Mouse (Mus musculus) heart, embryonic 11.5 days (tissue): ENCODE measurements around the gene Epn1. TPM values are rescaled to one million over a fixed set of nuclear protein-coding genes. Genes with fewer than 3 reads are reported as not detected.

Source experiments
- ATAC-seq: fragments of 200-750 bp; cut with Nextera tagmentation; replicated peaks from 2 replicates; pipeline ENCODE4 v1.8.0; 2017; ENCODE audit warnings: moderate library complexity; ENCODE audit not compliant: insufficient number of reproducible peaks, low FRiP score, low TSS enrichment
- H3K27ac ChIP-seq: fragments of 300-500 bp; sonication (generic); 2 replicates; pipeline ENCODE4 v1.5.1; 2014; ENCODE audit warnings: mild to moderate bottlenecking, low read depth, low read length
- H3K27me3 ChIP-seq: fragments of 300-500 bp; sonication (generic); 2 replicates; pipeline ENCODE4 v1.6.1; 2014; ENCODE audit warnings: mild to moderate bottlenecking, low read length, mixed read lengths; ENCODE audit not compliant: control insufficient read depth, insufficient read depth
- H3K36me3 ChIP-seq: fragments of 300-500 bp; sonication (generic); 2 replicates; pipeline ENCODE4 v1.6.1; 2014; ENCODE audit warnings: mild to moderate bottlenecking, low read length, moderate library complexity, mixed read lengths; ENCODE audit not compliant: control insufficient read depth, insufficient read depth
- H3K4me1 ChIP-seq: fragments of 300-500 bp; sonication (generic); 2 replicates; pipeline ENCODE4 v1.6.1; 2014; ENCODE audit warnings: low read length; ENCODE audit not compliant: control insufficient read depth, insufficient read depth
- H3K4me2 ChIP-seq: fragments of 300-500 bp; sonication (generic); 2 replicates; pipeline ENCODE4 v1.6.1; 2014; ENCODE audit warnings: mild to moderate bottlenecking, moderate library complexity
- H3K4me3 ChIP-seq: fragments of 300-500 bp; sonication (generic); 2 replicates; pipeline ENCODE4 v1.5.1; 2014; ENCODE audit warnings: low read depth, low read length
- H3K9ac ChIP-seq: fragments of 300-500 bp; sonication (generic); 2 replicates; pipeline ENCODE4 v1.6.1; 2014; ENCODE audit warnings: mild to moderate bottlenecking, low read depth, low read length, moderate library complexity
- H3K9me3 ChIP-seq: fragments of 300-500 bp; sonication (generic); replicated peaks from 2 replicates; pipeline ENCODE4 v1.6.1; 2016; ENCODE audit warnings: low read length; ENCODE audit not compliant: control insufficient read depth
- WGBS: fragments of 180-500 bp; shearing (Covaris S2); extraction: QIAGEN DNeasy Blood & Tissue Kit; methylation state at CpG from one replicate; pipeline ENCODE4 v1.1.7; 2014; ENCODE audit not compliant: insufficient replicate concordance; 5-methylcytosine and 5-hydroxymethylcytosine counted together
- polyA plus RNA-seq: library from polyadenylated mRNA; unstranded; fragments of >200 nt; fragmentation: Nextera tagmentation; extraction: Ambion mirVana; gene quantifications from 2 replicates; pipeline ENCODE4 v1.2.1, GENCODE M21; 2014

Epn1 gene
- polyA plus RNA-seq, 1 experiment from 2014 or later, result 47.0 TPM

DNA sequence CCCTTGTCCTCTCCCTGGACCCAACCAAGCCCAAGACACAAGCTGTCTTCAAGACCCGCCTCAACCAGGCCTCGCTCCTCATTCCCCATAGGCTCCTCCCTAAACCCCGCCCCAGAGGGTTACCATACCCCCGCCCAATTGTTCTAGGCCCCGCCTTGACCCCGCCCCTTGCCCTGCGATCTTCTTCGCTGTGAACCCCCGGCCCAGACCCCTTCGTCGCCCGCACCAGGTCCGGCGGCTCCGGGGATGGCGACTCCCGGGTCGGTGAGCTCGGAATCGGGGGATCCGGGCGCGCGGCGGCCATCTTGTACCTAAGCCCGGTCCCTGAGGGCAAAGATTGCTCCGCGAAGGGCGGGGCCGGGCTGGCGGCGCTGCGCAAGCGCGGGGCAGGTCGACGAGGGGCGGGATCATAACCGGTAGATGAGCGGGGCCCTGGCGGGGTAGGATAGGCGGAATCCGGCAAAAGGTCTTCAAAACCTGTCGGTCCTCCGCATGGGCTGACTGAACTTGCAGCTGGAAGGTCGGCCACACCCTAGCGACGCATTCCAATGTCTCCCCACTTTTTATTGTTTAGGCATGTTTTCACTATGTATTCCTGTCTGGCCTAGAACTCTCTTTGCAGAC lies 41.8 kb upstream of the Epn1 start, which contains the start of gene Zfp784:
TSS of gene Zfp784 (minus strand) at position 338 of the 624 bp plus-strand sequence.
- peaks cover 24% of the 10 kb centered on the region for H3K36me3 ChIP-seq
- ATAC-seq, result peak; percentile 95
- H3K27me3 ChIP-seq, result no peaks in the 10 kb centered on the region
- H3K4me2 ChIP-seq, result peak within 1 kb of the TSS; percentile 71
- no peaks in the 10 kb centered on the region for H3K9me3 ChIP-seq
- 0% methylated on average over 48 of the region's 48 CpGs for WGBS
- peak within 1 kb of the TSS; percentile 62 for H3K4me3 ChIP-seq
- H3K4me1 ChIP-seq, result peaks cover 4% of the 10 kb centered on the region; the same call in 1 of the 2 replicates
- peak within 1 kb of the TSS; percentile 80 for H3K9ac ChIP-seq
- peak within 1 kb of the TSS; percentile 89 for H3K27ac ChIP-seq

- H3K27ac ChIP-seq, result peak overlapping the region; percentile 89; the same call in 1 of the 2 replicates
- peaks cover 17% of the 10 kb centered on the region for H3K36me3 ChIP-seq
- H3K9ac ChIP-seq, result peak overlapping the region; percentile 80
- peaks cover 4% of the 10 kb centered on the region; the same call in 1 of the 2 replicates for H3K4me1 ChIP-seq
- WGBS, result 35% methylated on average over 5 of the region's 5 CpGs
- peak overlapping the region; percentile 71 for H3K4me2 ChIP-seq
- no peak for ATAC-seq
- H3K4me3 ChIP-seq, result peak overlapping the region; percentile 62
- H3K27me3 ChIP-seq, result no peaks in the 10 kb centered on the region
- H3K9me3 ChIP-seq, result no peaks in the 10 kb centered on the region
These were observed 41.1 kb upstream of the Epn1 start for GRCm38 (mm10) chr7:5038940-5039339.

GRCm38 (mm10) chr7:5044981-5045380 lies 35.1 kb upstream of the Epn1 start:
- no peaks in the 10 kb centered on the region for H3K4me1 ChIP-seq
- no peak for ATAC-seq
- H3K9me3 ChIP-seq, result no peaks in the 10 kb centered on the region
- H3K27me3 ChIP-seq, result no peaks in the 10 kb centered on the region
- no peak overlapping the region for H3K4me3 ChIP-seq
- H3K36me3 ChIP-seq, result no peaks in the 10 kb centered on the region; the same call in 1 of the 2 replicates
- WGBS, result 52% methylated on average over 2 of the region's 2 CpGs
- no peak overlapping the region for H3K4me2 ChIP-seq
- no peak overlapping the region for H3K27ac ChIP-seq
- H3K9ac ChIP-seq, result no peak overlapping the region

GRCm38 (mm10) chr7:5046112-5046511 lies 33.9 kb upstream of the Epn1 start:
- Histone ChIP-seq H3K9me3 (no peaks in the 10 kb centered on the region), H3K36me3 (no peaks in the 10 kb centered on the region; the same call in 1 of the 2 replicates), H3K27ac (no peak overlapping the region), H3K4me2 (no peak overlapping the region), H3K4me1 (no peaks in the 10 kb centered on the region), H3K27me3 (no peaks in the 10 kb centered on the region), H3K4me3 (no peak overlapping the region), H3K9ac (no peak overlapping the region)
- no peak for ATAC-seq
- 73% methylated on average over 2 of the region's 2 CpGs for WGBS

GRCm38 (mm10) chr7:5047313-5047712 lies 32.7 kb upstream of the Epn1 start:
- Histone ChIP-seq H3K27ac (no peak overlapping the region), H3K4me2 (no peak overlapping the region), H3K9me3 (no peaks in the 10 kb centered on the region), H3K36me3 (no peaks in the 10 kb centered on the region), H3K4me1 (peaks cover under 1% of the 10 kb centered on the region), H3K9ac (no peak overlapping the region), H3K27me3 (peaks cover 5% of the 10 kb centered on the region), H3K4me3 (no peak overlapping the region)
- ATAC-seq, result no peak
- WGBS, result 24% methylated on average over 2 of the region's 2 CpGs

DNA sequence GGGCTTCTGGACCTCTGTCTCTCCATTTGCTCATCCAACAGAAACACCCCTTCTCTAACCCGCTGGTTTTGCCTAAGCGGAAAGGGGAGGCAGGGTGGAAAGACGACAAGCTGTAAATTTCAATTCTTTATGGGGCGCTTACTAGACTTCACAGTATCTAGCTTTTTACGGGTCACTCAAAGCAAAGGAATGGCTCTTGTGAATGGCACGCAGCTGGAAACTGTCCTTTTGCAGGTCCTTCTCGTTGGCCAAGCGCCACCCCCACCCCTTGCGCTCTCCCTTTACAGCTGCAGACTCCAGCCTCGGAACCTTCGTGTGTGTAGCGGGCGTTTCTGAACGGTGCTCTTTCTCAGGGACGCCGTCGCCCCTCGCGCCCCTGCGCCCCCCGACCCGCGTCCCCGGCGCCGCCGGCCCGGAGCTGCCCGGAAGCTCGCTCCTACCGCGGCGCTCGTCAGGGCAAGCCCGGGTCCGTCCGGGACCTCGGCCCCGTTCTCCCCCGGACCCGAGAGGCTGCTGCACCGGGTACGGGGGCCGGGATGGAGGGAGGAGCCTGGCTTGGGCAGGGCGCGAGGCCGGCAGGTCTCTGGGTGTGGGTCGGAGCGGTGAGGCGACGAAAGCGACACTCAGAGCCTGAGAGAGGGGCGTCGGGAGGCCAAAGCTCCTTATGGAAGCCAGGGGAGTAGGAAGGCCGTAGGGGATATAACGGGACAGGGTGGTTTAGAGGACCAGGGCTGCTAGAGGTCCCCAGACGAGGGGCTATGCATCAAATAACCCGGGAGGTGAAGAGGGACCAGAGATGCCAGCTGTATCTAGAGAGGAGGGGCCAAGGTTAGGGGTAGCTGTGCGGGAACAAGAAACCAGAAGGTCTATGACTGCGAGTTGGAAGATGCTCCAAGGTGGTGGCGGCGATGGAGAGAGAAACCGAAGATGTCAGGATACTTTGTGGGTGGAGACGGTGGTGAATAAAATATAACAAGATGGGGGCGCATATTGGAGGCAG lies 28.5 kb upstream of the Epn1 start, which contains the start of gene Zfp580:
TSS of gene Zfp580 (plus strand) at position 346 of the 1,000 bp plus-strand sequence.
- under 1% methylated on average over 65 of the region's 65 CpGs for WGBS
- H3K9me3 ChIP-seq, result no peaks in the 10 kb centered on the region
- H3K27ac ChIP-seq, result no peak within 1 kb of the TSS; the same call in 1 of the 2 replicates
- peak within 1 kb of the TSS; percentile 86 for H3K9ac ChIP-seq
- no peaks in the 10 kb centered on the region for H3K36me3 ChIP-seq
- peaks cover 16% of the 10 kb centered on the region for H3K4me1 ChIP-seq
- peaks cover 46% of the 10 kb centered on the region for H3K27me3 ChIP-seq
- peak; percentile 66 for ATAC-seq
- H3K4me3 ChIP-seq, result peak within 1 kb of the TSS; percentile 80
- H3K4me2 ChIP-seq, result peak within 1 kb of the TSS; percentile 79

- peaks cover 56% of the 10 kb centered on the region for H3K27me3 ChIP-seq
- peaks cover 22% of the 10 kb centered on the region for H3K4me1 ChIP-seq
- peak overlapping the region; percentile 53; the same call in 1 of the 2 replicates for H3K9ac ChIP-seq
- WGBS, result 7% methylated on average over 12 of the region's 12 CpGs
- H3K27ac ChIP-seq, result no peak overlapping the region
- peak overlapping the region; percentile 79 for H3K4me2 ChIP-seq
- no peak for ATAC-seq
- no peaks in the 10 kb centered on the region for H3K36me3 ChIP-seq
- no peaks in the 10 kb centered on the region for H3K9me3 ChIP-seq
- peak overlapping the region; percentile 80 for H3K4me3 ChIP-seq
These were observed 27.6 kb upstream of the Epn1 start for GRCm38 (mm10) chr7:5052438-5052837.

- Histone ChIP-seq H3K27ac (no peak overlapping the region), H3K27me3 (peaks cover 61% of the 10 kb centered on the region), H3K36me3 (no peaks in the 10 kb centered on the region), H3K9ac (peak overlapping the region; percentile 53; the same call in 1 of the 2 replicates), H3K4me2 (peak overlapping the region; percentile 79), H3K4me3 (peak overlapping the region; percentile 80), H3K4me1 (peaks cover 22% of the 10 kb centered on the region), H3K9me3 (no peaks in the 10 kb centered on the region)
- no peak for ATAC-seq
- 5% methylated on average over 45 of the region's 45 CpGs for WGBS
These were observed 27.1 kb upstream of the Epn1 start for GRCm38 (mm10) chr7:5052931-5053343.
